Mouse (Mus musculus): ENCODE measurements at regions not wholly inside any gene's neighbourhood (a gene's known extent, or its start where the extent isn't known, plus 50 kb on each side); places are given as distances from the start of the nearest gene placed in this dataset.

GRCm38 (mm10) chr14:82895448-82895847 is 1547.9 kb upstream of the Pcdh17 start:
- in situ Hi-C loops (cut with MboI, MseI), result loop anchor here in 1 of 2 experiments (10.0 kb wide), 1 partner anchor 1349 kb away; no protein-coding TSS in a partner anchor

- in situ Hi-C loops (cut with MboI, MseI), result loop anchor here in 1 of 2 experiments (10.0 kb wide), 1 partner anchor 1346 kb away; no protein-coding TSS in a partner anchor
Observed at GRCm38 (mm10) chr14:82898841-82899240, 1544.5 kb upstream of the Pcdh17 start.

Data from T-helper 17 cell (primary cell).